Mouse (Mus musculus): Measurements from ENCODE around the gene Krt90. TPM values are rescaled to one million over a fixed set of nuclear protein-coding genes. Genes with fewer than 3 reads are reported as not detected.

Gene Krt90
- total RNA-seq (2021): not detected in 2 replicates
- long read RNA-seq, experiment 1: 0 reads
- long read RNA-seq, experiment 2: 0 reads

- no peak for DNase-seq
Observed at GRCm38 (mm10) chr15:101562850-101563249, at the start of gene Krt90. Gene Krt90 (minus strand): TSS chr15:101562950.

- DNase-seq: no peak
Observed at GRCm38 (mm10) chr15:101599123-101599522, 36.4 kb upstream of the Krt90 start.

GRCm38 (mm10) chr15:101588216-101588615, 25.5 kb upstream of the Krt90 start:
- peak; percentile 11 for DNase-seq

- DNase-seq: peak; percentile 36
Observed at GRCm38 (mm10) chr15:101584456-101584855, 21.7 kb upstream of the Krt90 start.

- no peak for DNase-seq
Observed at GRCm38 (mm10) chr15:101583211-101583965, 20.6 kb upstream of the Krt90 start.

- no peak for DNase-seq
Observed at GRCm38 (mm10) chr15:101581701-101582100, 19.0 kb upstream of the Krt90 start.

- DNase-seq: no peak
Observed at GRCm38 (mm10) chr15:101575506-101575905, 12.8 kb upstream of the Krt90 start.

GRCm38 (mm10) chr15:101573796-101574345, 11.1 kb upstream of the Krt90 start, which contains the start of gene Krt75:
Gene Krt75 (minus strand): TSS chr15:101573904.
- DNase-seq: no peak

- DNase-seq: no peak
Observed at GRCm38 (mm10) chr15:101567780-101568179, 5.0 kb upstream of the Krt90 start.

- no peak for DNase-seq
Observed at GRCm38 (mm10) chr15:101558034-101558646, 4.6 kb downstream of the Krt90 start.

GRCm38 (mm10) chr15:101553169-101553568, 9.6 kb downstream of the Krt90 start:
- peak; percentile 52 for DNase-seq

- no peak for DNase-seq
Observed at GRCm38 (mm10) chr15:101552188-101552587, 10.6 kb downstream of the Krt90 start.

- DNase-seq: no peak
Observed at GRCm38 (mm10) chr15:101550567-101550966, 12.2 kb downstream of the Krt90 start, which contains the start of gene Krt82. Gene Krt82 (minus strand): TSS chr15:101550667.

- DNase-seq: no peak
Observed at GRCm38 (mm10) chr15:101544478-101544877, 18.3 kb downstream of the Krt90 start.

GRCm38 (mm10) chr15:101542543-101542942, 20.2 kb downstream of the Krt90 start:
- DNase-seq: peak; percentile 9

- no peak for DNase-seq
Observed at GRCm38 (mm10) chr15:101538580-101538900, 24.2 kb downstream of the Krt90 start.

GRCm38 (mm10) chr15:101537864-101538579, 24.7 kb downstream of the Krt90 start:
- no peak for DNase-seq

GRCm38 (mm10) chr15:101536054-101536850, 26.5 kb downstream of the Krt90 start:
- peak; percentile 16 for DNase-seq

GRCm38 (mm10) chr15:101532720-101533119, 30.0 kb downstream of the Krt90 start, which contains the start of gene Krt84:
Gene Krt84 (minus strand): TSS chr15:101532820.
- DNase-seq: no peak

GRCm38 (mm10) chr15:101522556-101523232, 40.1 kb downstream of the Krt90 start:
- DNase-seq: no peak

- peak; percentile 85 for DNase-seq
Observed at GRCm38 (mm10) chr15:101519792-101520191, 43.0 kb downstream of the Krt90 start.

All from adrenal gland, postnatal 14 days (tissue).